Mouse (Mus musculus) embryonic facial prominence, embryonic 15.5 days (tissue): ENCODE results near the gene Klhdc9. TPM values are rescaled to one million over a fixed set of nuclear protein-coding genes. Genes with fewer than 3 reads are reported as not detected.

Experiments used
- polyA plus RNA-seq: library from polyadenylated mRNA; unstranded; fragments of >200 nt; fragmentation: Nextera tagmentation; extraction: Ambion mirVana; gene quantifications from 2 replicates; pipeline ENCODE4 v1.2.1, GENCODE M21; 2015

Klhdc9 gene
- polyA plus RNA-seq, 1 experiment from 2014 or later = 9.1 TPM

Other genes starting within 250 kb of the Klhdc9 start
- gene Cfap126, start 246.9 kb downstream of the Klhdc9 start, polyA plus RNA-seq = 14.2 and 28.6 TPM in 2 replicates
- gene Sdhc, start 210.2 kb downstream of the Klhdc9 start, polyA plus RNA-seq = 261 and 274 TPM in 2 replicates
- 6.8 and 8.5 TPM in 2 replicates for gene Mpz, start 210.1 kb downstream of the Klhdc9 start, polyA plus RNA-seq
- gene Pcp4l1, start 164.5 kb downstream of the Klhdc9 start, polyA plus RNA-seq = 35.8 and 38.1 TPM in 2 replicates
- 0.24 and 0.42 TPM in 2 replicates for gene Nr1i3, start 146.8 kb downstream of the Klhdc9 start, polyA plus RNA-seq
- gene Tomm40l, start 138.3 kb downstream of the Klhdc9 start, polyA plus RNA-seq = 29.5 and 30.0 TPM in 2 replicates
- 1.3 and 1.9 TPM in 2 replicates for gene Apoa2, start 135.7 kb downstream of the Klhdc9 start, polyA plus RNA-seq
- gene Fcer1g, start 126.4 kb downstream of the Klhdc9 start, polyA plus RNA-seq = 92.7 and 101 TPM in 2 replicates
- 26.0 and 26.6 TPM in 2 replicates for gene Adamts4, start 110.4 kb downstream of the Klhdc9 start, polyA plus RNA-seq
- 217 and 248 TPM in 2 replicates for gene Ndufs2, start 109.4 kb downstream of the Klhdc9 start, polyA plus RNA-seq
- gene B4galt3, start 90.5 kb downstream of the Klhdc9 start, polyA plus RNA-seq = 75.5 and 86.7 TPM in 2 replicates
- gene Ppox, start 79.6 kb downstream of the Klhdc9 start, polyA plus RNA-seq = 56.9 and 58.2 TPM in 2 replicates
- 85.1 and 91.1 TPM in 2 replicates for gene Usp21, start 72.8 kb downstream of the Klhdc9 start, polyA plus RNA-seq
- 107 and 112 TPM in 2 replicates for gene Ufc1, start 65.8 kb downstream of the Klhdc9 start, polyA plus RNA-seq
- 53.2 and 55.1 TPM in 2 replicates for gene Dedd, start 31.7 kb downstream of the Klhdc9 start, polyA plus RNA-seq
- 41.7 and 44.7 TPM in 2 replicates for gene Nit1, start 15.2 kb downstream of the Klhdc9 start, polyA plus RNA-seq
- 95.9 and 105 TPM in 2 replicates for gene Pfdn2, start 15.1 kb downstream of the Klhdc9 start, polyA plus RNA-seq
- 39.0 and 43.7 TPM in 2 replicates for gene Nectin4, start 9.3 kb upstream of the Klhdc9 start, polyA plus RNA-seq
- gene Arhgap30, start 28.2 kb upstream of the Klhdc9 start, polyA plus RNA-seq = 2.6 and 3.1 TPM in 2 replicates
- 74.6 and 85.2 TPM in 2 replicates for gene Usf1, start 50.5 kb upstream of the Klhdc9 start, polyA plus RNA-seq
- gene Tstd1, start 58.1 kb upstream of the Klhdc9 start, polyA plus RNA-seq = 8.1 and 11.8 TPM in 2 replicates
- gene F11r, start 76.7 kb upstream of the Klhdc9 start, polyA plus RNA-seq = 66.5 and 73.3 TPM in 2 replicates
- gene Alyref2, start 142.7 kb upstream of the Klhdc9 start, polyA plus RNA-seq = 16.7 and 16.8 TPM in 2 replicates
- gene Itln1, start 174.5 kb upstream of the Klhdc9 start, polyA plus RNA-seq = 0.44 and 0.60 TPM in 2 replicates
- 0.17 and 0.21 TPM in 2 replicates for gene Cd244a, start 198.4 kb upstream of the Klhdc9 start, polyA plus RNA-seq
- gene Ly9, start 246.6 kb upstream of the Klhdc9 start, polyA plus RNA-seq = 0.84 and 1.1 TPM in 2 replicates